Mouse (Mus musculus): Measurements from ENCODE around the gene Mmaa. TPM values are rescaled to one million over a fixed set of nuclear protein-coding genes. Genes with fewer than 3 reads are reported as not detected.

The Mmaa gene
- total RNA-seq, 2 experiments from 2014 or later: 15.6 to 19.5 TPM

GRCm38 (mm10) chr8:79289592-79289991 lies 5.1 kb downstream of the Mmaa start:
- no peak for DNase-seq (ENCODE audit: low spot score in 2 of 2)

- no peak for DNase-seq (ENCODE audit: low spot score in 2 of 2)
Measured at GRCm38 (mm10) chr8:79288681-79289080, 6.1 kb downstream of the Mmaa start.

DNA sequence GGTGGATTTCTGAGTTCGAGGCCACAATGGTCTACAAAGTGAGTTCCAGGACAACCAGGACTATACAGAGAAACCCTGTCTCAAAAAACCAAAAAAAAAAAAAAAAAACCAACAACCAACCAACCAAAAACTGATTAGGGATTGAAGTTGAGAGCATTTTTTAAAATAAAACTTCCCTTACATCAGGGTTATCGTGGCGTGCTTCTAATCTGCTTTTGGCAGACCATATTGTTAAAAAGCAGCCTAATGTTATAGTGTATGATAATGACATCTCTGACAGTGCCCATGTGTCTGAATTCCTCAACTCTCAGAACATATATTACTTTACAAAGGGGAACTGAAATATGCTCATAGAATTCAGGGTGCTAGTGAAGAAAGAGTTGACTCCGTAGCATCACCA lies 6.5 kb downstream of the Mmaa start:
- DNase-seq (ENCODE audit: low spot score in 2 of 2): no peak

DNA sequence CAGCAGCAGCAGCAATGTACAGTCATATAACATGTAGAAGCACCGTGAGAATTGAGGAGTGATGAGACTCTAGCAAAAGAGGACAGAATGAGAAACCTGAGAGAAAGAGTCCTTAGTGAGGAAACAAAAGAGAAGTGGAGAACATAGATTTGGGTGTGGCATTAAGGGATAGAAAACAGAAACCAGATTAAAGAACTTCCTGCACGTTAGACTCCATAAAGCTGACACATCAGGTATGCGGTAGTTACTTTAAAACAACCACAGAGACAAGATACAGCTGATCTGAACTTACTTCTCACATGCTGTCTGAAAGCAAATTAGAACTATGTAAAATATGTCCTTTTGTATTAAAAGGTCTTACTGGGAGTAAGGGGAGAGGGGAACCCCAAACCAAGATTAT lies 8.3 kb downstream of the Mmaa start:
- DNase-seq (ENCODE audit: low spot score in 2 of 2): no peak

- no peak for DNase-seq (ENCODE audit: low spot score in 2 of 2)
Measured at GRCm38 (mm10) chr8:79284626-79285025, 10.1 kb downstream of the Mmaa start.

DNA sequence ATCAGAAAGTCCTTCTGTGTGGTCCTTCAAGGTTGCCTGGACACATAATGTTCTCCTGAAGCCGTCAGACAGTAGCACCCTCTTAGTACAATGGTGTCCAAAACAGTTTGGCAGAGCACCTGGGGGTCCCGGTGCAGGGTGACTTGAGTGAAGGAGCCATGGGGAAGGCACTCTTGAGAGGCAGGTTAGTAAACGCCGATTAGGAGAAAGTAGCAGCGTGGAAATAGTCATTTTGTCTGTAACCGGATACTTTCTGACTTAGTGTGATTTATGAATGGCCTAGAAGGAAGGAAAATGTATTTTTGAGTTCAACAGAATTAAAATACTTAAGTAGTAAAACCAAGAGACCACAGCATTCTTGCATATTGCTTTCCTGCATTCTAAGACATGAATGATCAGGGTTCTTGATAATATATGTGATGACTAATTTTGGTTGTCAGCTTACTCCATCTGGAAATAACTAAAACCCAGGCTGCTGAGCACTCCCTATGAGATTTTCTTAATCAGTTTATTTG lies 13.3 kb downstream of the Mmaa start:
- no peak for DNase-seq (ENCODE audit: low spot score in 2 of 2)

DNA sequence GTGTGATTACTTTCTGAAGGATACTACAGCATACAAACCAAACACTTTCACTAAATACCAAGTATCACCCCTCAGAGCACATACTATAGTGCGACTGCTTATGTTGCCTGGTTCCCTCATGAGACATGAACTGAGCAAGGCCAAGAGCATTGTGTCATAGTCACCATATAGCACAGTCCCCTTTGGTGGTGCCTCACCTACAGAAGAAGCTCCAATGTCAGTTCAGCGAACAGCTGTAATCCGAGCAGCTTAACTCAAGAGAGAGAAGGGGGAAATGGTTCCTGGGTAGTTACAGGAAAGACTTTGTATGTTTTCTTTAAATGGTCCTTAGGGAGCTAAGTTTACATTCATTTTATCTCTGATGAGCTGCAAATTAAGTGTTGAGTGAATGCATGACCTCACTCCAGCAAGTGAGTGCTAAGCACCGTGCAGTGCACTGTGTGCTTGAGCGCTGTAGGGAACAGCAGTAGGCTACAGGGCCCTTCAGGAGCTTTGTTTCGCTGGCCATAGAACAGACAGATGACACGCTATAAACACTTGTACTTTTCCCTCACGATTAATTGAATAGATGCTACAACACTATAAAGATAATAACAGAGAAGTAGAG lies 17.4 kb downstream of the Mmaa start:
- no peak for DNase-seq (ENCODE audit: low spot score in 2 of 2)

DNA sequence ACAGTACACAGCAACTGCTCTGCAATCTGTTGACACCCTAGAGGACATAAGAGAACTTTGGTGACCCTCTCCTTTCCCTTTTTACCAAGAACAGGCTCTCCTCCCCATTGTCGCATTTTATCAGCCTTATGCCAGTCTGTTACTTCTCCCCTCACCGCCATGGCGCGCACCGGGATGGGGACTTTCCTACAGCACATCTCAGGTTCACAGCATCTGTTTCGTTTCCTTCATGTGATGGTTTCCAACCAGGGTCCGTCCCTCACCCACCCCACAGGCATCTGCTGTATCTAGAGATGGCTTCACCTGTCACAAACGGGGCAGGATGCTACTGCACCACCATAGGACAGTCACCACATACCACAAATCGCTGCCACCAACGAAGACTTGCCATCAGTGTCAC lies 19.8 kb downstream of the Mmaa start:
- no peak for DNase-seq (ENCODE audit: low spot score in 2 of 2)

DNA sequence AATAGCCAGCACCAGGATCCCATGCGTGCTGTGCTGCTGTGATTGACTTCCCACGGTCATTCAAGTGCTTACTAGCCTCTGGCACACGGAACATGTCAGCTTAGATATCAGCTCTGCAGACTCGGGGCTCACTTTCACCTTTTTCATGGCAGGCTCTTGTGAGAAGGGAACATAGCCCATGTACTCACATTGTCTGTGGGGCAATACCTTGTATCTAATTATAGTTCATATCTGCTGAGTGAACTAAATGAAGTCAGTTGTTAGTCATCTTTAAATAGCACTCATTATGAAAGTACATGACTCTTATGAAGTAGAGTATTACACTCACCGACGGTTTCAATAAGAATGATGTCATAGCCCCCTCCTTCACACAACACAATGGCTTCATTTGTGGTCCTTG lies 21.0 kb downstream of the Mmaa start:
- DNase-seq (ENCODE audit: low spot score in 2 of 2): no peak

GRCm38 (mm10) chr8:79272676-79273075 lies 22.1 kb downstream of the Mmaa start:
- DNase-seq (ENCODE audit: low spot score in 2 of 2): no peak

DNA sequence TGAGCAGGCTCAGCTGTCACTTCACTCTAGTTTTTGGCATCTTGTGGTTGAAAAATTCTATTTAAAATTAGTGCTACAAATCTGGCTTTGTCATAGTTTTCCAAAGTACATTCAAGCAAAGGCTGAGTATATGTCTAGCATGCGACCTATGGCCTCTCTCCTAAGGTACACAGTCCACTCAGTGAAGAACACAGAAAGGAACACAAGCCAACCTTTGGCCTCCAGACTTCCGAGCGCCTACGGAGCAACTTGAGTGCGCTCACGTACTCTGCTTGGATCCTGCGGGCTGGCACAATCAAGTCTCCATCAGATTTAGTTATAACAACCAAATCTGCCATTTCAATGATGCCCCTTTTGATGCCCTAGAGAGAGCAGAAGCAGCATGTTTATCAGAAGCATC lies 25.8 kb downstream of the Mmaa start:
- DNase-seq (ENCODE audit: low spot score in 2 of 2): no peak

DNA sequence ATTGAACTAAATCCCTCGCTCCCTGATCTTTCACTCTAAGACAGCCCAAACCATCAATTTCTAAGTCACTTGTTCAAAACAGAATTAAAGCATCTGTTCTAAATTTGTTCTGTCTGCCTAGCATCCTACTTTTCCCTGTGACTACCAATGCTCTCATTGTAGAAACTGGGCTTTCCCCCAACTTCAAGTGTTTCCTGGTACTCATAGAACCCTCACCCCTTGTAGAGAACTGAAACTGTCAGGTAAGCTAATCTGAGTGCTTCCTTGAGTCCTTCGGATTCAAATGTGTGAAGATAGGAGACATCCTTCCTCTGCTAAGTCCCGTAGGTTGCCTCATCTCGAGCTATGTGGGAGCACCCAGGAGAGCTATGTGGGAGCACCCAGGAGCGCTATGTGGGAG lies 32.8 kb downstream of the Mmaa start:
- no peak for DNase-seq (ENCODE audit: low spot score in 2 of 2)

DNA sequence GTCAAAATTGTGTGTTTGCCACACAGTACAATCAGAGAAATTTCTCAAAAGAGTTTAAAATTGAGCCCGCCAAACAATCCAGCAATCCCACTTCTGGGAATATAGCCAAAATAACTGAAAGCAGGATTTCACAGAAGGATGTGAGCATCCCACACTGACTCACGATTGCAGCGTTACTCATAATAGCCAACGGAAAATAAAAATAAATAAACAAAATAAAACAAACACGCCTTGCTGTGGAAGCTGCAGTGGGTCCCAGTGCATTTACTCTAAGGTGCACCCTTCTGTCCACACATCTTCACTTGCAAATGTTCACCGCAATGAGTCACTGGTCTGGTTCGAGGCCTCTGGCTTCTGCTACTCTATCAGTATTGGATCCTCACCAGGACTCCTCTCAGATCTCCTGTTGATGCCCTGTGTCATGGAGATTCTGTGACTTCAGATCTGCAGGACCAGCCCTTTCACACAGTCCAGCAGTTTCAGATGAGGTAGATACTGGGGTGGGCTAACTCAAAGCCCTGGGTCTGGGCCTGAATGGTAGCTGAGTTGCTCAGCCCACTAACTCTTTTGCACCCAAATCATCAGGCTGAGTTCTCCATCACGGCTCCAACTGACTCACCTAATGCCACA lies 38.5 kb downstream of the Mmaa start:
- no peak for DNase-seq (ENCODE audit: low spot score in 2 of 2)

DNA sequence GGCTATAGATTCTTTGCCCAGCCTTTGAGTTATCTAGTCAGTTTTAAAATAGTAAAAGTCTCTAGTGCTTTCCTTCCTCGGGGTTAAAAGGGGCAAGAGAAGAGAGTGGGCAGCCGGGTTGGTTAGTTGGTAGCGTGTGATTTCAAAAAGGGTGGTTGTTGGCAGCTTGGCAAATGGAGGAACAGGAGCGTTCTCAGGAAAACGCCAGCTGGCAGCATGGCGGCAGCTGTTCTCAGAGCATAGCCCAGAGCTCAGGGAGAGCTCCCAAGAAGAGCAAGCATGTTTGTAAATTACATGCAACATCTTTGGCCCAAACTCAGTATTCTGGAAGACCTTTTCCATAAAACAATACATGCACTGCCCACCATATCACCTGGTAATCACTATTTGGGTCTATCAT lies 41.0 kb downstream of the Mmaa start:
- DNase-seq (ENCODE audit: low spot score in 2 of 2): no peak

- DNase-seq (ENCODE audit: low spot score in 2 of 2): no peak
Measured at GRCm38 (mm10) chr8:79248470-79248869, 46.3 kb downstream of the Mmaa start, which contains the start of gene 1700011L22Rik. TSS of gene 1700011L22Rik (minus strand) at chr8:79248570.

DNA sequence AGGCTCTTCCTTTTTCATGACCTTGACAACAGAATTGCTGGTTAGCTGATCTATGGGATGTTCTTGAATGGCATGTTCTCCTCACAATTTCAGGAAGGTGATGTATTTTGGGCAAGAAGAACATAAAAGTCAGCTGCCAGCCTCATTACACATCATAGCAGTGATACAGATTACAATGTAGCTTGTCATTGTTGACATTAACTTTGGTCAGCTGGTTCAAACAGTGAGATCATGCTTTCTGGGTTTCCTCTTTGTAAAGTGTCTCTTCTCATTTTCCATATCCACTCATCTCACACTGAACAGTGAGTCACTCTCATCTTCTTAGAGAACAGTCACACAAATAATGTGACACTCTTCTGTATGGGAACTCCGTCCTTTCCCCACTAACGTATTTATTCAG lies 51.3 kb downstream of the Mmaa start:
- no peak for DNase-seq (ENCODE audit: low spot score in 2 of 2)

- DNase-seq (ENCODE audit: low spot score in 2 of 2): no peak
Measured at GRCm38 (mm10) chr8:79239996-79240395, 54.7 kb downstream of the Mmaa start.

GRCm38 (mm10) chr8:79239320-79239719 lies 55.4 kb downstream of the Mmaa start:
- no peak for DNase-seq (ENCODE audit: low spot score in 2 of 2)

DNA sequence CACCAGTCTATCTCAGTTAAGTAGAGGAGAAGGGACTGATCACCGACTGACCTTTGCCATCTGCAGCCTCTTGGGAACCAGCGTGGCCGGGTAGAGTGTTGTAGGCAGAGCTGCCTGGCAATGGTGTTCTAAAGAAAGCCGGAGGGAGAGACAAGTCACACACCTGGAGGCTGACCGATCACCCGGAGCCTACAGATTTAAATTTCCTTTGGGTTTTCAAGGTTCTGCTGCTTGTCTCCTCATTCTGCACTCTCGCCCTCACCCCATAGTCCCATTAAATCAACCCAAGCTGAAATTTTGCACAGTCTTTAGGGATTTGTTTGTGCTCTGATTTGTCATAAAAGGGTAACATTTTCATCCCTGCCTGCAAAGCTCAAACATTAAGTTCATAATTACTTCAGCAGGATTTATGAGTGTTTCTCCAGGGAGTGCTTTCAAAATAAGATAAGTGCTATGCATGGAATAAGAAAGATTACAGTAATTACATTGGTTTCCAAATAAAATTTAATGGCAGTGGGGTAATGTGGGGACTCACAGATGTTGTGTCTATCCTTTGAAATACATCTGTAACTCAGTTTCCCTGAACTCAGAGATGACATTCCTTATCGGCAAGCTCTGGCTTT lies 65.4 kb downstream of the Mmaa start:
- no peak for DNase-seq (ENCODE audit: low spot score in 2 of 2)

DNA sequence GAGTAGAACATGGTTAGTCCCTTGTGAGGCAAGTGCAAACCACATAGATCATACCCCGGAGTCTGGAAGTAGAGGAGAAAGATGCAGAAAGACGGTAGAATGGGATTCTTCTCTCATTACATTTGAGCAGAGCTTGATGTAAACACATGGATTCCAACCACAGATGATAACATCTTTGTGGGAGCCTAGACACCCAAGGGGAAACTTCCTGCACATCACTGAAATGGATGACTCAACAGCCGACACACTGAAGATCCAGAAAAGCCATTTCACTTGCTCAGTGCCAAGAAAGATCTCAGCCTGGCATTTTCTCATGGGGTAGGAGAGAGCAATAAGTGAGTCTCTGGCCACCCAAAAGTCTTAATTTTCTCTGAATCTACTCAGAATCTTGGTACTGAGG lies 66.8 kb downstream of the Mmaa start:
- DNase-seq (ENCODE audit: low spot score in 2 of 2): no peak

GRCm38 (mm10) chr8:79227194-79227593 lies 67.5 kb downstream of the Mmaa start:
- DNase-seq (ENCODE audit: low spot score in 2 of 2): no peak

GRCm38 (mm10) chr8:79226046-79226445 lies 68.7 kb downstream of the Mmaa start:
- DNase-seq (ENCODE audit: low spot score in 2 of 2): no peak

DNA sequence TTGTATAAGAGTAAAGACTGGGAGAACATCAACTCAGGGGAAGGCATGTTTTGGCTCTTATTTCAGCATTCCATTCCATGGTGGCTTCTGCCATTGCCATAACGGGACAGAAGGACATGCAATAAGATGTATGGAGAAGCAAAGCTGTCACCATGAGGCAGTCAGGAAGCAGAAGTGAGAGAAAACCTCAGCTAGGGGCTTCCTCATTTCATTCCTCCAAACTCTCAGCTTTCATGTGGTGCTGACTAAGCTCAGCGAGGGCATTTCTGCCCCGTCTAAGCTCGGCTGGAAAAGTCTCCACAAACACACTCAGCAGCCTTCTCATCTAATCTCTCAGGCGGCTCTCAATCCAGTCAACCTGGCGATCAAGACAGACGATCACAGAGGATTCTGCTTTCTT lies 69.2 kb downstream of the Mmaa start:
- DNase-seq (ENCODE audit: low spot score in 2 of 2): no peak
